Mouse (Mus musculus): ENCODE results near the gene Cyth1. TPM values are rescaled to one million over a fixed set of nuclear protein-coding genes. Genes with fewer than 3 reads are reported as not detected.

Cyth1 gene
- polyA plus RNA-seq, 1 experiment from 2014 or later = 4.1 TPM

GRCm38 (mm10) chr11:118286434-118286833 lies 38.0 kb upstream of the Cyth1 start:
- H3K9ac ChIP-seq (ENCODE audit: low read depth, low read length) = no peak overlapping the region
- peaks cover 11% of the 10 kb centered on the region for H3K36me3 ChIP-seq (ENCODE audit: control insufficient read depth, insufficient read depth)
- no peak overlapping the region for H3K4me3 ChIP-seq (ENCODE audit: low read depth, low read length)
- peaks cover 17% of the 10 kb centered on the region for H3K4me1 ChIP-seq (ENCODE audit: control insufficient read depth, low read depth, low read length)
- no peaks in the 10 kb centered on the region for H3K9me3 ChIP-seq (replicated peaks; ENCODE audit: control insufficient read depth, low read length)
- H3K27me3 ChIP-seq (ENCODE audit: control insufficient read depth, insufficient read depth, low read depth, low read length) = no peaks in the 10 kb centered on the region
- H3K4me2 ChIP-seq (ENCODE audit: low read depth, low read length) = no peak overlapping the region
- H3K27ac ChIP-seq (ENCODE audit: low read length) = no peak overlapping the region
- WGBS (ENCODE audit: insufficient replicate concordance) = 80% methylated on average over 9 of the region's 9 CpGs
- ATAC-seq (ENCODE audit: low read depth) = no peak

GRCm38 (mm10) chr11:118285791-118286190 lies 37.4 kb upstream of the Cyth1 start:
- WGBS (ENCODE audit: insufficient replicate concordance) = 87% methylated on average over 13 of the region's 13 CpGs
- Histone ChIP-seq H3K4me1 (ENCODE audit: control insufficient read depth, low read depth, low read length) (peaks cover 16% of the 10 kb centered on the region), H3K4me3 (ENCODE audit: low read depth, low read length) (no peak overlapping the region), H3K9ac (ENCODE audit: low read depth, low read length) (no peak overlapping the region), H3K27ac (ENCODE audit: low read length) (no peak overlapping the region), H3K9me3 (replicated peaks; ENCODE audit: control insufficient read depth, low read length) (no peaks in the 10 kb centered on the region), H3K27me3 (ENCODE audit: control insufficient read depth, insufficient read depth, low read depth, low read length) (no peaks in the 10 kb centered on the region), H3K36me3 (ENCODE audit: control insufficient read depth, insufficient read depth) (peaks cover 11% of the 10 kb centered on the region), H3K4me2 (ENCODE audit: low read depth, low read length) (no peak overlapping the region)
- no peak for ATAC-seq (ENCODE audit: low read depth)

GRCm38 (mm10) chr11:118280218-118280617 lies 31.8 kb upstream of the Cyth1 start:
- Histone ChIP-seq H3K9ac (ENCODE audit: low read depth, low read length) (no peak overlapping the region), H3K4me1 (ENCODE audit: control insufficient read depth, low read depth, low read length) (no peaks in the 10 kb centered on the region), H3K4me2 (ENCODE audit: low read depth, low read length) (no peak overlapping the region), H3K4me3 (ENCODE audit: low read depth, low read length) (no peak overlapping the region), H3K36me3 (ENCODE audit: control insufficient read depth, insufficient read depth) (peaks cover 22% of the 10 kb centered on the region), H3K27ac (ENCODE audit: low read length) (no peak overlapping the region), H3K9me3 (replicated peaks; ENCODE audit: control insufficient read depth, low read length) (no peaks in the 10 kb centered on the region), H3K27me3 (ENCODE audit: control insufficient read depth, insufficient read depth, low read depth, low read length) (no peaks in the 10 kb centered on the region)
- no peak for ATAC-seq (ENCODE audit: low read depth)
- 62% methylated on average over 3 of the region's 3 CpGs for WGBS (ENCODE audit: insufficient replicate concordance)

- H3K27me3 ChIP-seq (ENCODE audit: control insufficient read depth, insufficient read depth, low read depth, low read length) = no peaks in the 10 kb centered on the region
- no peak overlapping the region for H3K4me2 ChIP-seq (ENCODE audit: low read depth, low read length)
- H3K9me3 ChIP-seq (replicated peaks; ENCODE audit: control insufficient read depth, low read length) = no peaks in the 10 kb centered on the region
- peaks cover 36% of the 10 kb centered on the region for H3K36me3 ChIP-seq (ENCODE audit: control insufficient read depth, insufficient read depth)
- no peak overlapping the region for H3K4me3 ChIP-seq (ENCODE audit: low read depth, low read length)
- H3K9ac ChIP-seq (ENCODE audit: low read depth, low read length) = no peak overlapping the region
- no peak overlapping the region for H3K27ac ChIP-seq (ENCODE audit: low read length)
- WGBS (ENCODE audit: insufficient replicate concordance) = 68% methylated on average over 7 of the region's 7 CpGs
- no peak for ATAC-seq (ENCODE audit: low read depth)
- no peaks in the 10 kb centered on the region for H3K4me1 ChIP-seq (ENCODE audit: control insufficient read depth, low read depth, low read length)
Measured at GRCm38 (mm10) chr11:118276328-118276727, 27.9 kb upstream of the Cyth1 start.

GRCm38 (mm10) chr11:118275092-118275491 lies 26.7 kb upstream of the Cyth1 start:
- Histone ChIP-seq H3K27me3 (ENCODE audit: control insufficient read depth, insufficient read depth, low read depth, low read length) (no peaks in the 10 kb centered on the region), H3K27ac (ENCODE audit: low read length) (no peak overlapping the region), H3K36me3 (ENCODE audit: control insufficient read depth, insufficient read depth) (peaks cover 42% of the 10 kb centered on the region), H3K4me1 (ENCODE audit: control insufficient read depth, low read depth, low read length) (no peaks in the 10 kb centered on the region), H3K4me2 (ENCODE audit: low read depth, low read length) (no peak overlapping the region), H3K4me3 (ENCODE audit: low read depth, low read length) (no peak overlapping the region), H3K9ac (ENCODE audit: low read depth, low read length) (no peak overlapping the region), H3K9me3 (replicated peaks; ENCODE audit: control insufficient read depth, low read length) (no peaks in the 10 kb centered on the region)
- no peak for ATAC-seq (ENCODE audit: low read depth)
- WGBS (ENCODE audit: insufficient replicate concordance) = 62% methylated on average over 9 of the region's 9 CpGs

- WGBS (ENCODE audit: insufficient replicate concordance) = 66% methylated on average over 3 of the region's 3 CpGs
- no peaks in the 10 kb centered on the region for H3K27me3 ChIP-seq (ENCODE audit: control insufficient read depth, insufficient read depth, low read depth, low read length)
- no peak for ATAC-seq (ENCODE audit: low read depth)
- peaks cover 34% of the 10 kb centered on the region for H3K36me3 ChIP-seq (ENCODE audit: control insufficient read depth, insufficient read depth)
- no peak overlapping the region for H3K4me3 ChIP-seq (ENCODE audit: low read depth, low read length)
- H3K4me2 ChIP-seq (ENCODE audit: low read depth, low read length) = no peak overlapping the region
- H3K27ac ChIP-seq (ENCODE audit: low read length) = no peak overlapping the region
- H3K4me1 ChIP-seq (ENCODE audit: control insufficient read depth, low read depth, low read length) = no peaks in the 10 kb centered on the region
- no peaks in the 10 kb centered on the region for H3K9me3 ChIP-seq (replicated peaks; ENCODE audit: control insufficient read depth, low read length)
- H3K9ac ChIP-seq (ENCODE audit: low read depth, low read length) = no peak overlapping the region
Measured at GRCm38 (mm10) chr11:118269827-118270226, 21.4 kb upstream of the Cyth1 start.

GRCm38 (mm10) chr11:118266666-118267046 lies 18.3 kb upstream of the Cyth1 start:
- Histone ChIP-seq H3K4me2 (ENCODE audit: low read depth, low read length) (no peak overlapping the region), H3K9me3 (replicated peaks; ENCODE audit: control insufficient read depth, low read length) (no peaks in the 10 kb centered on the region), H3K4me3 (ENCODE audit: low read depth, low read length) (no peak overlapping the region), H3K36me3 (ENCODE audit: control insufficient read depth, insufficient read depth) (peaks cover 34% of the 10 kb centered on the region), H3K4me1 (ENCODE audit: control insufficient read depth, low read depth, low read length) (no peaks in the 10 kb centered on the region), H3K27me3 (ENCODE audit: control insufficient read depth, insufficient read depth, low read depth, low read length) (no peaks in the 10 kb centered on the region), H3K27ac (ENCODE audit: low read length) (no peak overlapping the region), H3K9ac (ENCODE audit: low read depth, low read length) (no peak overlapping the region)
- no peak for ATAC-seq (ENCODE audit: low read depth)
- 77% methylated on average over 7 of the region's 7 CpGs for WGBS (ENCODE audit: insufficient replicate concordance)

- no peak for ATAC-seq (ENCODE audit: low read depth)
- no peak overlapping the region for H3K4me2 ChIP-seq (ENCODE audit: low read depth, low read length)
- WGBS (ENCODE audit: insufficient replicate concordance) = 83% methylated on average over 10 of the region's 10 CpGs
- H3K9me3 ChIP-seq (replicated peaks; ENCODE audit: control insufficient read depth, low read length) = no peaks in the 10 kb centered on the region
- no peaks in the 10 kb centered on the region for H3K4me1 ChIP-seq (ENCODE audit: control insufficient read depth, low read depth, low read length)
- no peaks in the 10 kb centered on the region for H3K27me3 ChIP-seq (ENCODE audit: control insufficient read depth, insufficient read depth, low read depth, low read length)
- no peak overlapping the region for H3K27ac ChIP-seq (ENCODE audit: low read length)
- peaks cover 31% of the 10 kb centered on the region for H3K36me3 ChIP-seq (ENCODE audit: control insufficient read depth, insufficient read depth)
- H3K9ac ChIP-seq (ENCODE audit: low read depth, low read length) = no peak overlapping the region
- H3K4me3 ChIP-seq (ENCODE audit: low read depth, low read length) = no peak overlapping the region
Measured at GRCm38 (mm10) chr11:118266044-118266665, 17.8 kb upstream of the Cyth1 start.

GRCm38 (mm10) chr11:118265621-118266020 lies 17.2 kb upstream of the Cyth1 start:
- no peaks in the 10 kb centered on the region for H3K4me1 ChIP-seq (ENCODE audit: control insufficient read depth, low read depth, low read length)
- no peak overlapping the region for H3K9ac ChIP-seq (ENCODE audit: low read depth, low read length)
- H3K27me3 ChIP-seq (ENCODE audit: control insufficient read depth, insufficient read depth, low read depth, low read length) = no peaks in the 10 kb centered on the region
- H3K36me3 ChIP-seq (ENCODE audit: control insufficient read depth, insufficient read depth) = peaks cover 34% of the 10 kb centered on the region
- no peak for ATAC-seq (ENCODE audit: low read depth)
- no peak overlapping the region for H3K4me2 ChIP-seq (ENCODE audit: low read depth, low read length)
- H3K4me3 ChIP-seq (ENCODE audit: low read depth, low read length) = no peak overlapping the region
- 69% methylated on average over 11 of the region's 11 CpGs for WGBS (ENCODE audit: insufficient replicate concordance)
- H3K9me3 ChIP-seq (replicated peaks; ENCODE audit: control insufficient read depth, low read length) = no peaks in the 10 kb centered on the region
- H3K27ac ChIP-seq (ENCODE audit: low read length) = no peak overlapping the region
